Mouse (Mus musculus) cerebellum, adult 11 months (tissue): Measurements from ENCODE around the gene Fam124b.

ENCODE experiments used
- DNase-seq: peaks from one replicate; pipeline ENCODE4 v3.0.0; 2022

Gene Fam124b

GRCm38 (mm10) chr1:80218268-80218667 is at the start of gene Fam124b:
Gene Fam124b (minus strand): TSS chr1:80218473.
- no peak for DNase-seq

GRCm38 (mm10) chr1:80260443-80260842 is 42.2 kb upstream of the Fam124b start:
- no peak for DNase-seq

- no peak for DNase-seq
Measured at GRCm38 (mm10) chr1:80258632-80259031, 40.4 kb upstream of the Fam124b start.

GRCm38 (mm10) chr1:80253309-80253708 is 35.0 kb upstream of the Fam124b start:
- DNase-seq = no peak

GRCm38 (mm10) chr1:80250247-80250646 is 32.0 kb upstream of the Fam124b start:
- no peak for DNase-seq

- no peak for DNase-seq
Measured at GRCm38 (mm10) chr1:80247131-80247530, 28.9 kb upstream of the Fam124b start.

GRCm38 (mm10) chr1:80244123-80244522 is 25.9 kb upstream of the Fam124b start:
- no peak for DNase-seq

GRCm38 (mm10) chr1:80241579-80241978 is 23.3 kb upstream of the Fam124b start:
- no peak for DNase-seq

- no peak for DNase-seq
Measured at GRCm38 (mm10) chr1:80240017-80240660, 21.9 kb upstream of the Fam124b start.

- no peak for DNase-seq
Measured at GRCm38 (mm10) chr1:80239481-80239880, 21.2 kb upstream of the Fam124b start.

GRCm38 (mm10) chr1:80236951-80237702 is 18.9 kb upstream of the Fam124b start:
- DNase-seq = no peak

GRCm38 (mm10) chr1:80236126-80236525 is 17.9 kb upstream of the Fam124b start:
- DNase-seq = no peak

- DNase-seq = no peak
Measured at GRCm38 (mm10) chr1:80230612-80231011, 12.3 kb upstream of the Fam124b start.

- DNase-seq = no peak
Measured at GRCm38 (mm10) chr1:80224839-80225412, 6.7 kb upstream of the Fam124b start.

- DNase-seq = no peak
Measured at GRCm38 (mm10) chr1:80221151-80221550, 2.9 kb upstream of the Fam124b start.

- DNase-seq = no peak
Measured at GRCm38 (mm10) chr1:80213826-80214225, 4.4 kb downstream of the Fam124b start.

- DNase-seq = no peak
Measured at GRCm38 (mm10) chr1:80213146-80213545, 5.1 kb downstream of the Fam124b start.

- DNase-seq = no peak
Measured at GRCm38 (mm10) chr1:80202314-80202713, 16.0 kb downstream of the Fam124b start.

- DNase-seq = no peak
Measured at GRCm38 (mm10) chr1:80192837-80193236, 25.4 kb downstream of the Fam124b start.

- DNase-seq = no peak
Measured at GRCm38 (mm10) chr1:80181414-80181805, 36.9 kb downstream of the Fam124b start.

- DNase-seq = peak; percentile 41
Measured at GRCm38 (mm10) chr1:80180767-80181413, 37.4 kb downstream of the Fam124b start.

GRCm38 (mm10) chr1:80180128-80180527 is 38.1 kb downstream of the Fam124b start:
- DNase-seq = no peak

GRCm38 (mm10) chr1:80177651-80178382 is 40.5 kb downstream of the Fam124b start:
- DNase-seq = no peak
